Mouse (Mus musculus) embryonic fibroblast, embryonic 13.5 days (primary cell): ENCODE results near the gene Ppp1r15b.

Source experiments
- CTCF ChIP-seq: IDR thresholded peaks from 2 replicates; pipeline ENCODE4 v1.5.1; 2011; ENCODE audit warnings: mild to moderate bottlenecking, control low read depth, low read length, moderate library complexity, borderline replicate concordance; ENCODE audit not compliant: insufficient read depth
- POLR2A ChIP-seq: IDR thresholded peaks from 2 replicates; pipeline ENCODE4 v1.6.1; 2011; ENCODE audit warnings: low read depth, mild to moderate bottlenecking, control low read depth, low read length, moderate library complexity

DNA sequence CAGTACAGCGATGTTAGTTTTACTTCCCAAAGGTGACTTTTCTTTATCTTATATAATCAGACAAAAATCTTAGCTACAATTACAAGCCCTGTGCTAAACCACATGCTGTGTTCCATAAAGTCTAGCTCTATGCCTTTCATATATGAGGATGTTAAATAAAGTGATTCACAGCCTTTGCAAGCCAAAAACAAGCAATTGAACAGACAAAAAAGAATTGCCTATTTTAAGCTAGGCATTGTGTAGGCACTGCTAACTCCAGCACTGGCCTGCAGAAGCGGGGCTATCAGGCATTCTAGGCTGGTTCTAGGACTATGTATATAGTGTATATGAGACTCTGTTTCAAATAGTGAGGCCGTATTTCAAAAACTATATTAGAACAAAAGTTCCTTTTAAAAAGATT lies 21.3 kb downstream of the Ppp1r15b start:
- TF ChIP-seq CTCF (no peak), POLR2A (no peak)
